Mouse (Mus musculus): ENCODE measurements at regions not wholly inside any gene's neighbourhood (a gene's known extent, or its start where the extent isn't known, plus 50 kb on each side); places are given as distances from the start of the nearest gene placed in this dataset.

DNA sequence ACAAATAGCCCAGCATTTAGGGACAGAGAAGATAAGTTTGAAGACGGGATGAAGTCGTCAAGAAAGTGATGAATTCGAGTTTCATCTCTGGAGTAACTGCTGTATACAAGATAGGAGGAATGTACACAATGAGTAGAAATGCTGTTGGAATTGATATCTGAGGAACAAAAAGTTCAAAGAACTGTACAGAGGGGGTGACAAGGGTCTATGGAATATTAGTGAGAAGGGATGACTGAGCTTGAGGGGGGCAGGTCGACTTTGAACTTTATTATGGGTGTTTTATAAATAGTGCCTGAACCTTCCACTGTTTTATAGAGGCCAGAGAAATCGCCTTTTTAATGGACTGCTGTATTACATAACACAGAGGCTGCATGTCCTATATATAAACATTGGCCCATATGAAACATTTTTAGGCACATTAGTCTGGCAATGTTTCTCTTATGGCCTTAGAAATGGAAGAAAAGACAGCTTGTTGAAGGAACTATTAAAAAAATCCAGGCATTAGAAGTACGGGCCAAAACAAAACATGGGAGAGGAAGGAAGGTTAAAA is 59.7 kb upstream of the Slc8a1 start:
- H3K9me3 ChIP-seq (ENCODE audit: control insufficient read depth, low read length) = no peaks in the 10 kb centered on the region
- H3K9ac ChIP-seq (ENCODE audit: low read length) = no peak overlapping the region
- no peak overlapping the region for H3K27ac ChIP-seq (ENCODE audit: low read depth)
- H3K27me3 ChIP-seq (replicated peaks; ENCODE audit: control insufficient read depth, insufficient read depth, low read length) = no peaks in the 10 kb centered on the region
- ATAC-seq (replicated peaks; ENCODE audit: low FRiP score, low TSS enrichment, low read depth) = no peak
- H3K4me3 ChIP-seq (ENCODE audit: low read depth, low read length) = no peak overlapping the region
- no peaks in the 10 kb centered on the region for H3K4me1 ChIP-seq (replicated peaks; ENCODE audit: control insufficient read depth, insufficient read depth, low read length)
- no peaks in the 10 kb centered on the region for H3K36me3 ChIP-seq (ENCODE audit: control insufficient read depth, insufficient read depth, low read length)
- 44% methylated on average over 6 of the region's 6 CpGs for WGBS
- DNase-seq (ENCODE audit: low spot score) = no peak
- H3K4me2 ChIP-seq (ENCODE audit: low read length) = no peak overlapping the region

DNA sequence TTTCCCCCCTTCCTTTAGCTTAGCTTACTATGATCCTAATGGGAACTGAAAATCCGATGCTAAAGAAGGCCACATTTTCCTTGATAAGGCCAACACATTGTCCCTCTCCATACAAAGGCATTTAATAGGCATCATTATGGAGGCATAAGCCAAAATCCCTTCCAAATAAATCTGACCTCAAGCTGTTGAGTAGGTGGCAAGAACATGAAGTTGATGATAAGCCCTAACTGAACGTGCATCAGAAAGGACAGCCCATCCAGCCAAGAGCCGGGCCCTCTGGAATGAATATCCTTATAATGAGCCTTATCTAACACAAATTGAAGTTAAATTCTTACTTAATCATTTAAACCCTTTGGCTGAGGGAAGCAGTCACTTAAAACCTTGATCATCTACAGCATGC is 50.6 kb upstream of the Slc8a1 start:
- H3K27ac ChIP-seq (ENCODE audit: low read depth) = no peak overlapping the region
- H3K9me3 ChIP-seq (ENCODE audit: control insufficient read depth, low read length) = no peaks in the 10 kb centered on the region
- H3K4me1 ChIP-seq (replicated peaks; ENCODE audit: control insufficient read depth, insufficient read depth, low read length) = no peaks in the 10 kb centered on the region
- no peaks in the 10 kb centered on the region for H3K36me3 ChIP-seq (ENCODE audit: control insufficient read depth, insufficient read depth, low read length)
- no peak for DNase-seq (ENCODE audit: low spot score)
- no peak overlapping the region for H3K4me2 ChIP-seq (ENCODE audit: low read length)
- H3K9ac ChIP-seq (ENCODE audit: low read length) = no peak overlapping the region
- no peak for ATAC-seq (replicated peaks; ENCODE audit: low FRiP score, low TSS enrichment, low read depth)
- WGBS = 83% methylated on average over 3 of the region's 3 CpGs
- no peak overlapping the region for H3K4me3 ChIP-seq (ENCODE audit: low read depth, low read length)
- no peaks in the 10 kb centered on the region for H3K27me3 ChIP-seq (replicated peaks; ENCODE audit: control insufficient read depth, insufficient read depth, low read length)

Data from intestine, embryonic 14.5 days (tissue).